Mouse (Mus musculus) frontal cortex, adult 2 months (tissue): ENCODE data around the gene 2310057N15Rik. TPM values are rescaled to one million over a fixed set of nuclear protein-coding genes. Genes with fewer than 3 reads are reported as not detected.
"Not testable (repeated sequence)": the region's sequence is repeated elsewhere in the genome, so short reads cannot be mapped to it uniquely, and the experiment has no call there.

Experiments
- DNase-seq, 2 experiments: peaks; one replicate each; pipeline ENCODE4 v3.0.0; 2022; ENCODE audit warnings: low spot score in 1 of 2; ENCODE audit errors: extremely low spot score in 1 of 2
- polyA plus RNA-seq: library from polyadenylated mRNA; depleted of rRNA; stranded (reverse); fragments of >200 nt; gene quantifications from 2 replicates; pipeline ENCODE4 v1.2.3, GENCODE M21; 2012; rRNA removed

2310057N15Rik gene
- polyA plus RNA-seq, result not detected in 2 replicates

DNA sequence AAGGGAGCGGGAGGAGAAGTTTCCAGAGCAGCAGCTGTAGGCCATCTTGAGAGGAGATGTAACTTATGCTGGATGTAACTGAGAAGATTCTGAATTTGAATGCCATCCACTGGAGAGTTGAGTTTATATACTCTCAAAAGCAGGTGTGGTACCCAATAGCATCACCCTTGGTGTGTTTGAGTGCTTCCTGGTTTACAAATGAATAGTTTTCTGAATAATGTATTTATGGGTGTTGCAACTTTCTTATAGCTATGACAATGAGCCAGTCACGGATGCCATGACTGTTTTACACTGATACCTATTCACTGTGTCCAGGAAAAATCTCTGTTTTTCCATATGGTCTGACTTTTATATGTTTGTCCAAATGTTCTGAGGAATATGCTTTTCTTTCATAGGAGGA is at the start of gene 2310057N15Rik:
2310057N15Rik (minus strand) TSS at position 101 of the 400 bp plus-strand sequence.
- DNase-seq, result no peak

DNA sequence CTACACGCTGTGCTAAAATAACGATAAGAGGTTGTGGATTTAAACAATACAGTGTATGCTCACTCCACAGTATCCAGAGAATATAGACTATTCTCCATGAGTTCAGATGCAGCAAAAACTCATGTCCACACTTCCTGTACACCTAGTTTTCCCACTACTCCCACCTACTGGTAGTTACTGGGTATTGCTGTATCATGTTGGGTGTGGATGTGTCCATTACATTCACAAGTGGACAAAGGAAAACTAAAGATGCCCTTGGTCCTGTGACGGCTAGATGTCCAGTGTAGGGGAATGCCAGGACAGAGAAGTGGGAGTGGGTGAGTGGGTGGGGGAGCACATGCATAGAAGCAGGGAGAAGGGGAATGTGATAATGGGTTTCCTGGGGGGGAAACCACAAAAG is 49.7 kb upstream of the 2310057N15Rik start:
- DNase-seq, result peak in 1 of 2 experiments; percentile 50

- DNase-seq, result no peak
Observed at GRCm38 (mm10) chr16:88820066-88820465, 46.1 kb upstream of the 2310057N15Rik start, which contains the start of gene Krtap15. Gene Krtap15 (plus strand): TSS chr16:88820215.

DNA sequence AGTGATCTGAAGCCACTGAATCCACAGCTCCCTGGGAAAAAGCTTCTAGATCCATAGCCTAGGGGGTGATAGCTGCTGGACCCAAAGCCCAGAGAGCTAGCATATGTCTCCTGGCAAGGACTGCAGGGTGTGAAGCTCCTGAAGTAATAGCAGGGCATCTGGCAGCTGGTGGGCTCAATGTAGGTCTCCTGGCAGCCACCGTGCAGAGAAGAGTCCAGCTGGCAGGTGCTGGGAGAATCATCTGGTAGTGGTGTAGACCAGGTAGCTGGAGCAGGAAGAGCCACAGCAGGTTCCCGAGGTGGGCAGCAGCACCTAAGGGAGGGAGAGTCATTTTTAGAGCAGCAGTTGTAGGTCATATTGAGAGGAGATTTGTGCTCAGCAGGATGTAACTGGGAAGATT is 37.8 kb upstream of the 2310057N15Rik start, which contains the start of gene Gm20741:
Gm20741 (minus strand) TSS at position 394 of the 400 bp plus-strand sequence.
- no peak for DNase-seq

DNA sequence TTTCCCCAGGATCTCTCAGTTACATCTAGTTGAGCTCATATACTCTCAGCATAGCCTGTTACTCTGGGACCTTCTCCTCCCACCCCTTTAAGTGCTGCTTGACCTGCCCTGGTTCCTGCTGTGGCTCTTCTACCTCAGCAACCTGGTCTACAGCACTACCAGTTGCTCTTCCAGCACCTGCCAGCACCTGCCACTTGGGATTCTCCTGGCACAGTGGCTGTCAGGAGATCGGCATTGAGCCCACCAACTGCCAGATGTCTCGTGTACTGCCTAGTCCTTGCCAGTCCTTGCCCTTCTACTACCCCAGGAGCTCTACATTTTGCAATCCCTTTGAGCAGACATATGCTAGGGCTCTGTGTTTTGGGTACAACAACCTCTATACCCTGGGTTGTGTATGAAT is 12.8 kb upstream of the 2310057N15Rik start:
- no peak for DNase-seq

GRCm38 (mm10) chr16:88777596-88777995 is 3.6 kb upstream of the 2310057N15Rik start, which contains the start of gene Gm5965:
Gene Gm5965 (plus strand): TSS chr16:88777896.
- DNase-seq, result no peak

DNA sequence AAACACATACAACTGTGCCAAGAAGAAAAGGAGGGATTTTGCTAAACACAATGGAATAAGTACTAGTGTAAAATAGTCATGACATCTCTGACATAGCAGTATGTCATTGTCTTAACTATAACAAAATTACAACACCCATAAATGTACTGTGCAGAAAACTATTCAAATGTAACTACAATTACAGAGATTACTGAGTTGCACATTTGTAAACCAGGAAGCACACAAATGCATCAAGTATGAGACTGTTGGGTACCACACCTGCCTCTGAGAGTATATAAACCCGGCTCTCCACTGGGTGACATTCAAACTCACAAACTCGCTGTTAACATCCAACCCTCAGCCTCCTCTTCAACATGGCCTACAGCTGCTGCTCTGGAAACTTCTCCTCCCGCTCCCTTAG is 15.5 kb downstream of the 2310057N15Rik start, which contains the start of gene 2310034C09Rik:
2310034C09Rik (plus strand) TSS at position 301 of the 400 bp plus-strand sequence.
- DNase-seq, result not testable (repeated sequence)

DNA sequence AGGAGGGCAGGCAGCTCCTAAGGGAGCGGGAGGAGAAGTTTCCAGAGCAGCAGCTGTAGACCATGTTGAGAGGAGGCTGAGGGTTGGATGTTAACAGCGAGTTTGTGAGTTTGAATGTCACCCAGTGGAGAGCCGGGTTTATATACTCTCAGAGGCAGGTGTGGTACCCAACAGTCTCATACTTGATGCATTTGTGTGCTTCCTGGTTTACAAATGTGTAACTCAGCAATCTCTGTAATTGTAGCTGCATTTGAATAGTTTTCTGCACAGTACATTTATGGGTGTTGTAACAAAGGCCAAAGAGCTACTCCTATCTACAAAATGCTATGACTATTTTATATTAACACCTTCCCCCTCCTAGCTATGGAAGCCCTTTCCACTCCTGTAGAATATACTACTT is 22.5 kb downstream of the 2310057N15Rik start, which contains the start of gene Krtap13:
Krtap13 (minus strand) TSS at position 101 of the 400 bp plus-strand sequence.
- DNase-seq, result not testable (repeated sequence)

- no peak for DNase-seq
Observed at GRCm38 (mm10) chr16:88747943-88748342, 26.1 kb downstream of the 2310057N15Rik start.

DNA sequence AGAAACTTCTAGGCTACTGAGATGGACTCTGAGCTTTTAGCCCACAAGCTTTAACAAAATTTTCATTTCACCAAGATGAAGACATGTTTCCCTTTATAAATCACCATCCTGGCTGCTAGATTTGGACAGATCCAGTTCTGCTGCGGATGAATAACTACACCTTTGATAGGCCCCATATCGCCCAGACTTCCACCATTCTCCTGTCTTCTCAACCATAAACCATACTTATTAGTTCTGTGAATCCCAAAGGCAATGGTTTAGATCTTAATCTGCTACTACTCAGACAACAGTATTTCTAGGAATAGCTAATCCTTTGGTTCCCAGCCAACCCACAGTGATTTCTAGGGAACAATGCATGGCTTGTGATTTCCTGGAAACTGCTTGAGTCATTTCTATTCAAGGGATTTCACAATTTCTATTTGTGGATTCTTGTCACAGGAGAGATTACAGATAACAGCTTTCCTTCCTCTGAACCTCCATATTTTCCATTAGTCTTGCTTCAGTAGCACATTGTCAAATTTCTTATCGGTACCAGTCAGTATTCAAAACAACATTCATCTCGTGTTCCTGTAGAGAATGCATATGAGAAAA is 29.2 kb downstream of the 2310057N15Rik start:
- no peak for DNase-seq

DNA sequence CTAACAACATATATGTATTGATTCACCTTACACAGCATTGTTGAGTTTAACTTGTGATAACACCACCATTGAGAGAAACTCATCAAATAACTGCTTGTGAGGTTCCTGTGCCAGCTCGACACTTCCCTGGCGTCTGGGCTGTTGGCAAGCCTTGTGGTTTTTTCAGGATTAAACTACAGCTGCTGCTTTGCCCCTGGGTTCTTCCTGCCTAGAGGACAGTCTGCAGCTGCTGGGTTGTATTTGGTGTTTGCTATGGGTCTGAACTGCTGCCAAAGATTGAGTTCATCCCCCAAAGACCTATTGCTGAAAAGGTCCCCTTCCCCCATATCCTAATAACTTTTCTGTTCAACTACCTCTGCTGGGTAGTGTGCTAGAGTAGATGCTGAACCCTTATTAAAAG is 38.6 kb downstream of the 2310057N15Rik start:
- no peak for DNase-seq

DNA sequence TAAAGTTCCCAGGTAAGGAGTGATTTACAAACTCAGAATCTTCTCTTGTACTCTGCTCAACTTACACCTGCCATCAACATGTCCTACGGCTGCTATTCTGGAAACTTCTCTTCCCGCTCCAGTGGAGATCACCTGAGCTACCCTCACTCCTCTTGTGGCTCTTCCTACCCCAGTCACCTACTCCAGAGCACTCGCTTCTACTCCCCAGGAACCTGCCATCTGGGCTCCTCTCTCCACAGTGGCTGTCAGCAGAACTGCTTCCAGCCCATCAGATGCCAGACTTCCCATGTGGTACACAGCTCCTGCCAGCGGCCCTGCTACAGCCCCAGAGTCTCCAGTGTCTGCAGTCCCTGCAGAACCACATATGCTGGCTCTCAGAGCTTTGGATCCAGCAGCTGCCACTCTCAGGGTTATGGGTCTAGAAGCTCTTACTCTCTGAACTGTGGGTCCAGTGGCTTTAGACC is 45.2 kb downstream of the 2310057N15Rik start, which contains the start of gene Krtap13-1:
Krtap13-1 (plus strand) TSS at position 51 of the 464 bp plus-strand sequence.
- no peak for DNase-seq

Other genes starting within 250 kb of the 2310057N15Rik start
- 0.06 TPM in 1 of 2 replicates, not detected in the other for gene Cldn8, start 211.0 kb downstream of the 2310057N15Rik start, polyA plus RNA-seq
- gene Krtap24-1, start 161.9 kb downstream of the 2310057N15Rik start, polyA plus RNA-seq, result not detected in 2 replicates
- gene 2310079G19Rik, start 146.5 kb downstream of the 2310057N15Rik start, polyA plus RNA-seq, result not detected in 2 replicates
- gene Krtap26-1, start 126.4 kb downstream of the 2310057N15Rik start, polyA plus RNA-seq, result not detected in 2 replicates
- gene Krtap27-1, start 102.5 kb downstream of the 2310057N15Rik start, polyA plus RNA-seq, result not detected in 2 replicates
- gene 2310061N02Rik, start 66.2 kb downstream of the 2310057N15Rik start, polyA plus RNA-seq, result not detected in 2 replicates
- gene Krtap13-1, start 45.3 kb downstream of the 2310057N15Rik start, polyA plus RNA-seq, result not detected in 2 replicates
- gene Krtap13, start 22.6 kb downstream of the 2310057N15Rik start, polyA plus RNA-seq, result not detected in 2 replicates
- gene 2310034C09Rik, start 15.4 kb downstream of the 2310057N15Rik start, polyA plus RNA-seq, result not detected in 2 replicates
- gene Gm5965, start 3.7 kb upstream of the 2310057N15Rik start, polyA plus RNA-seq, result not detected in 2 replicates
- not detected in 2 replicates for gene Gm20741, start 38.0 kb upstream of the 2310057N15Rik start, polyA plus RNA-seq
- gene Krtap15, start 46.0 kb upstream of the 2310057N15Rik start, polyA plus RNA-seq, result not detected in 2 replicates
- not detected in 2 replicates for gene Krtap14, start 51.9 kb upstream of the 2310057N15Rik start, polyA plus RNA-seq
- not detected in 2 replicates for gene Krtap19-1, start 95.2 kb upstream of the 2310057N15Rik start, polyA plus RNA-seq
- gene Krtap19-2, start 100.1 kb upstream of the 2310057N15Rik start, polyA plus RNA-seq, result not detected in 2 replicates
- gene Krtap19-3, start 103.8 kb upstream of the 2310057N15Rik start, polyA plus RNA-seq, result not detected in 2 replicates
- not detected in 2 replicates for gene Krtap19-4, start 110.9 kb upstream of the 2310057N15Rik start, polyA plus RNA-seq
- gene Krtap19-5, start 122.3 kb upstream of the 2310057N15Rik start, polyA plus RNA-seq, result not detected in 2 replicates
- gene Krtap19-9b, start 158.1 kb upstream of the 2310057N15Rik start, polyA plus RNA-seq, result not detected in 2 replicates
- gene Krtap16-3, start 188.7 kb upstream of the 2310057N15Rik start, polyA plus RNA-seq, result not detected in 2 replicates
- not detected in 2 replicates for gene Krtap22-2, start 236.6 kb upstream of the 2310057N15Rik start, polyA plus RNA-seq
- gene Gm10229, start 241.1 kb upstream of the 2310057N15Rik start, polyA plus RNA-seq, result not detected in 2 replicates